Mouse (Mus musculus) spleen, postnatal 0 days (tissue): ENCODE measurements around the gene Hyls1. TPM values are rescaled to one million over a fixed set of nuclear protein-coding genes. Genes with fewer than 3 reads are reported as not detected.

ENCODE experiments used
- polyA plus RNA-seq: library from polyadenylated mRNA; unstranded; fragments of >200 nt; fragmentation: Nextera tagmentation; extraction: Ambion mirVana; gene quantifications from 2 replicates; pipeline ENCODE4 v1.2.1, GENCODE M21; 2015

Hyls1 gene
- 9.1 and 9.9 TPM in 2 replicates for polyA plus RNA-seq

GRCm38 (mm10) chr9:35569571-35570534 lies at the start of gene Hyls1, which contains the start of gene Pate2:
Hyls1 (minus strand) TSS chr9:35570398.
Pate2 (plus strand) TSS chr9:35570284.

DNA sequence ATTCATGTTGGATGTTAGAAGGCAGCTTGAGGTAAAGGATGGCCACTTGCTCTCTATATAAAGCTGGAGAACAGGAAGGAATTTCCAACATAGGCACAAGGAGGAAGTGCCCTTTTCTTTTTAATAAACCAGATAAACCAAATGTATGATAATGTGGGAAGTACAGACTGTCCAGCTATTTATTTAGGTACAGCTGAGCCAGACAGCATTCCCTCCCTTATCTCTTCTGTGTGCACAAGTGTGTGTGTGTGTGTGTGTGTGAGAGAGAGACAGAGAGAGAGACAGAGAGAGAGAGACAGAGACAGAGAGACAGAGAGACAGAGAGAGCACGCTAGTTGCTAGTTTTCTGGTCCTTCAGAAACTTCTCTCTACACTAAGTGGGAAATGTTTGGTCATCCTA lies 41.6 kb upstream of the Hyls1 start, which contains the start of gene Pate4:
Pate4 (minus strand) TSS at position 101 of the 400 bp plus-strand sequence.

DNA sequence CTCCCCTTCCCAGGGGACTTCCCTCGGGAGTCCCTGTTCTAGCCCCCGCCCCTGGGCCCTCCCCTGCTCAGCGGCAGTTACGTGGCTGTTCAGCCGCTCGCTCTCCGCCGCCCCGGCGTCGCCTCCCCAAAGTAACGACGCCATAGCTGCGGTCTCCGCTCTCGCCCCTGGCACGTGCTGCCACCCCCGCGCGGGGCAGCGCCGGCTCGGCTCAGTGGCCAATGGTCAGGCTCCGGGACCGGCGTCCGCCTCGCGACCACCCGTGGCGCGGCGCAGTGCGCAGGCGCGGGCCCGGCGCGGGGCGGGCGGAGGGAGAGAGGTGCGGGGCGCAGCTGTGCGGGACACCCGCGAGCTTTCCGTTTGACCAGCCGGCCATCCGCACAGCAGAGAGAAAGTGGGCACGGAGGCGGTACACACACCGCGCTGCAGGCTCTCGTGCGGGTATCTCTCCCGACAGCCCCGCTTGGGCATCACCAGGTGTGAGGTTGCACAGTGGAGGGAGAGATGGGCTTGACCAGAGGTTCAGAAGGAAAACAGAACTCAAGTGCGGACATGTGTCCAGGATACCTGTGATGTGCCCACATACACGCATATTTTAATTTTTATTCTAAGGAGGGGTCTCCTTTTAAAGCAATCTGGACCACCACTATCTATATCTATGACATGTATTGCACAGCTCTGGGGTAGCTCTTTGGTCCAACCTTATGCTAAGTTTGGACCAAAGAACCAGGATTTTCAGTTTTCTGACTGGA lies 11.8 kb downstream of the Hyls1 start, which contains the start of the genes Ddx25 and Pus3:
Ddx25 (minus strand) TSS at position 272 of the 752 bp plus-strand sequence.
Pus3 (plus strand) TSS at position 339 of the 752 bp plus-strand sequence.

DNA sequence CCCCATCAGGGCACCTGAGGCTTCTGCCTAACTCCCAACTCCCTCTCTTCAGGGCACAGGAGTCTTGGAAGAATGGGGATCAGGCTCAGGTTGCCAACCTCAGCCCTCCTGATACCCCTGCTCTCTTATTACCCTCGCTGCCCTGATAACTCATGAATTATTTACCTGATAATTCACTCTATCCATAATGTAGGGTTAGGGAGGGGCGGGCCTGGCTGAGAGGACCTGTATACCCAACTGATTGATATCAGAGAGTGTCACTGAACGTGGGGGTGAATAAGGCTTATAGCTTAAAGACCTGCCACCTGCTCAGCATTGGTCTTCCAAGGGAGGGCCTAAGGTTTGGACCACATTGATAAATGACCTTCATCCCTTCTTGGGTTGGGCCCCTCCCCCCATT lies 52.0 kb downstream of the Hyls1 start, which contains the start of gene Gm1113:
Gm1113 (minus strand) TSS at position 101 of the 400 bp plus-strand sequence.

Other genes starting within 250 kb of the Hyls1 start
- gene Cdon, start 149.3 kb downstream of the Hyls1 start, polyA plus RNA-seq: 1.4 and 2.6 TPM in 2 replicates
- not detected in 2 replicates for gene Gm1113, start 52.1 kb downstream of the Hyls1 start, polyA plus RNA-seq
- gene Ddx25, start 11.9 kb downstream of the Hyls1 start, polyA plus RNA-seq: 0.11 and 0.13 TPM in 2 replicates
- gene Pus3, start 11.8 kb downstream of the Hyls1 start, polyA plus RNA-seq: 8.9 and 9.5 TPM in 2 replicates
- gene Pate2, start 114 bp downstream of the Hyls1 start, polyA plus RNA-seq: 0.23 and 0.51 TPM in 2 replicates
- gene Pate4, start 41.5 kb upstream of the Hyls1 start, polyA plus RNA-seq: not detected in 2 replicates
- gene Pate3, start 77.8 kb upstream of the Hyls1 start, polyA plus RNA-seq: not detected in 2 replicates
- gene Pate1, start 117.0 kb upstream of the Hyls1 start, polyA plus RNA-seq: not detected in 2 replicates
- gene Gm17677, start 170.7 kb upstream of the Hyls1 start, polyA plus RNA-seq: not detected in 2 replicates
- not detected in 2 replicates for gene Gm17727, start 207.7 kb upstream of the Hyls1 start, polyA plus RNA-seq
- not detected in 2 replicates for gene Gm27235, start 219.7 kb upstream of the Hyls1 start, polyA plus RNA-seq
- gene D730048I06Rik, start 219.7 kb upstream of the Hyls1 start, polyA plus RNA-seq: not detected in 2 replicates